Mouse (Mus musculus): ENCODE results near the gene Nr2f1. TPM values are rescaled to one million over a fixed set of nuclear protein-coding genes. Genes with fewer than 3 reads are reported as not detected.
"Not testable (repeated sequence)": the region's sequence is repeated elsewhere in the genome, so short reads cannot be mapped to it uniquely, and the experiment has no call there.

Nr2f1 gene
- 0.82 and 1.0 TPM in 2 replicates for polyA plus RNA-seq (2015; fragmentation: Nextera tagmentation; extraction: Ambion mirVana)

DNA sequence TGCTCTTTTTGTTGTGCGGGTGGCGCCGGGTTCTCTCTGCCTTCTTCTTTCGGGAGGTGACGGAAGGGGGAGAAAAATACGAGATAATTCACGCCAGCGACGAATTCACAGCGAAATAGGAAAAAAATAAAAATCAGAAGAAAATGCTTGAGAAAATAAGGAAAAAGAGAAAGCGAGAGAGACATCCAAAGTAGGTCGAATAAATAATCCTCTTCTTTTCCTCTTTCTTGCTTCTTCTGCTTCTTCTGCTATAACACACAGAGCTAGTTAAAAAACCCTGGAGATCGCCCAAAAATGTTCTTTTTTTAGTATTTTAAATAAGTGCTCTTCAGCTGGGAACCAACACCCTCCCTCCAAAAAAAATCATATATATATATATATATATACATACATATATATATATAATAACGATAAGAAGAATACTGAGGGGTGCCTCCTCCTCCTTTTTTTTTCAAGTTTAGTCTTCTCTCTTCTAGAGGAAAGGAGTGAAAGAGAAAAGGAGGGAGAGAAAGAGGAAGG is at the start of gene Nr2f1:
TSS of gene Nr2f1 (minus strand) at position 116 of the 519 bp plus-strand sequence.
- Histone ChIP-seq H3K4me1 (replicated peaks; ENCODE audit: control insufficient read depth, insufficient read depth, low read length) (no peaks in the 10 kb centered on the region), H3K4me3 (ENCODE audit: low read depth, low read length) (peak within 1 kb of the TSS; percentile 66), H3K9ac (ENCODE audit: low read depth, low read length) (peak within 1 kb of the TSS; percentile 51), H3K9me3 (ENCODE audit: control insufficient read depth) (no peaks in the 10 kb centered on the region), H3K36me3 (ENCODE audit: control insufficient read depth, insufficient read depth) (no peaks in the 10 kb centered on the region), H3K27me3 (replicated peaks; ENCODE audit: control insufficient read depth, insufficient read depth, low read length) (peaks cover 85% of the 10 kb centered on the region), H3K27ac (ENCODE audit: low read depth, low read length) (peak within 1 kb of the TSS; percentile 47), H3K4me2 (replicated peaks; ENCODE audit: low read depth) (peak within 1 kb of the TSS; percentile 86)
- ATAC-seq, result no peak
- WGBS, result under 1% methylated on average over 14 of the region's 14 CpGs
- TF ChIP-seq CTCF (IDR thresholded peaks at IDR 0.05; ENCODE audit: low read depth), result no peak

DNA sequence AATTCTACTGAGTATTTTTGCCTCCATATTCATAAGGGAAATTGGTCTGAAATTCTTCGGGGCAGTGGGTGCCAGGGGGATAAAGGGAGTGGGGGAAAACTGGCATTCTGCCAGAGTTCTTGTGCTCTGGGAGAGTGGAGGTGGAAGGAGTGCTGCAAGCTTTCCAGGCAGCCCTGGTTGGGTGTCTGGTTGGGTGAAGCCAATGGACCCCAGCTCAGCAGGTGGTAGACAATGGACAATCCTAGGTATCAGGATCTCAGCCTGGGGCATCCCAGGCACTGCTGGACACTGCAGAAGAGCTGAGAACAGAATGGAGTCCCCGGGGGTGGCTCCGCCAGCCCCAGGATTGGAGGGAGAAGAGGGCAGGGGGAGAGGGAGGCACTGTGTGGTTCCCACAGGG is 22.1 kb upstream of the Nr2f1 start:
- H3K9ac ChIP-seq (ENCODE audit: low read depth, low read length), result no peak overlapping the region
- no peak overlapping the region for H3K4me2 ChIP-seq (replicated peaks; ENCODE audit: low read depth)
- H3K36me3 ChIP-seq (ENCODE audit: control insufficient read depth, insufficient read depth), result no peaks in the 10 kb centered on the region
- no peak overlapping the region for H3K4me3 ChIP-seq (ENCODE audit: low read depth, low read length)
- ATAC-seq, result no peak
- no peak overlapping the region for H3K27ac ChIP-seq (ENCODE audit: low read depth, low read length)
- H3K27me3 ChIP-seq (replicated peaks; ENCODE audit: control insufficient read depth, insufficient read depth, low read length), result no peaks in the 10 kb centered on the region
- 90% methylated on average over 3 of the region's 3 CpGs for WGBS
- TF ChIP-seq CTCF (IDR thresholded peaks at IDR 0.05; ENCODE audit: low read depth), result no peak
- H3K9me3 ChIP-seq (ENCODE audit: control insufficient read depth), result no peaks in the 10 kb centered on the region
- H3K4me1 ChIP-seq (replicated peaks; ENCODE audit: control insufficient read depth, insufficient read depth, low read length), result no peaks in the 10 kb centered on the region

- not testable (repeated sequence) for H3K27ac ChIP-seq (ENCODE audit: low read depth, low read length); H3K4me2 ChIP-seq (replicated peaks; ENCODE audit: low read depth); H3K27me3 ChIP-seq (replicated peaks; ENCODE audit: control insufficient read depth, insufficient read depth, low read length); H3K4me3 ChIP-seq (ENCODE audit: low read depth, low read length); H3K9me3 ChIP-seq (ENCODE audit: control insufficient read depth); H3K4me1 ChIP-seq (replicated peaks; ENCODE audit: control insufficient read depth, insufficient read depth, low read length); H3K9ac ChIP-seq (ENCODE audit: low read depth, low read length); H3K36me3 ChIP-seq (ENCODE audit: control insufficient read depth, insufficient read depth); ATAC-seq
- WGBS, result 75% methylated on average over 6 of the region's 6 CpGs
Observed at GRCm38 (mm10) chr13:78220238-78220637, 20.7 kb upstream of the Nr2f1 start.

GRCm38 (mm10) chr13:78215223-78215622 is 15.7 kb upstream of the Nr2f1 start:
- Histone ChIP-seq H3K4me1 (replicated peaks; ENCODE audit: control insufficient read depth, insufficient read depth, low read length) (no peaks in the 10 kb centered on the region), H3K4me2 (replicated peaks; ENCODE audit: low read depth) (no peak overlapping the region), H3K36me3 (ENCODE audit: control insufficient read depth, insufficient read depth) (no peaks in the 10 kb centered on the region), H3K27ac (ENCODE audit: low read depth, low read length) (no peak overlapping the region), H3K4me3 (ENCODE audit: low read depth, low read length) (no peak overlapping the region), H3K27me3 (replicated peaks; ENCODE audit: control insufficient read depth, insufficient read depth, low read length) (peaks cover 24% of the 10 kb centered on the region), H3K9me3 (ENCODE audit: control insufficient read depth) (no peaks in the 10 kb centered on the region), H3K9ac (ENCODE audit: low read depth, low read length) (no peak overlapping the region)
- no peak for TF ChIP-seq CTCF (IDR thresholded peaks at IDR 0.05; ENCODE audit: low read depth)
- WGBS, result 48% methylated on average over 2 of the region's 2 CpGs
- ATAC-seq, result no peak

- Histone ChIP-seq H3K4me2 (replicated peaks; ENCODE audit: low read depth) (no peak overlapping the region), H3K27me3 (replicated peaks; ENCODE audit: control insufficient read depth, insufficient read depth, low read length) (peaks cover 43% of the 10 kb centered on the region), H3K4me1 (replicated peaks; ENCODE audit: control insufficient read depth, insufficient read depth, low read length) (no peaks in the 10 kb centered on the region), H3K9me3 (ENCODE audit: control insufficient read depth) (no peaks in the 10 kb centered on the region), H3K36me3 (ENCODE audit: control insufficient read depth, insufficient read depth) (no peaks in the 10 kb centered on the region), H3K9ac (ENCODE audit: low read depth, low read length) (no peak overlapping the region), H3K4me3 (ENCODE audit: low read depth, low read length) (no peak overlapping the region), H3K27ac (ENCODE audit: low read depth, low read length) (no peak overlapping the region)
- no peak for TF ChIP-seq CTCF (IDR thresholded peaks at IDR 0.05; ENCODE audit: low read depth)
- 53% methylated on average over 2 of the region's 2 CpGs for WGBS
- no peak for ATAC-seq
Observed at GRCm38 (mm10) chr13:78213155-78213554, 13.6 kb upstream of the Nr2f1 start.

GRCm38 (mm10) chr13:78212111-78212510 is 12.6 kb upstream of the Nr2f1 start:
- no peak overlapping the region for H3K4me2 ChIP-seq (replicated peaks; ENCODE audit: low read depth)
- H3K4me1 ChIP-seq (replicated peaks; ENCODE audit: control insufficient read depth, insufficient read depth, low read length), result no peaks in the 10 kb centered on the region
- no peak overlapping the region for H3K9ac ChIP-seq (ENCODE audit: low read depth, low read length)
- H3K27ac ChIP-seq (ENCODE audit: low read depth, low read length), result no peak overlapping the region
- H3K9me3 ChIP-seq (ENCODE audit: control insufficient read depth), result no peaks in the 10 kb centered on the region
- no peak for TF ChIP-seq CTCF (IDR thresholded peaks at IDR 0.05; ENCODE audit: low read depth)
- no peak for ATAC-seq
- no peaks in the 10 kb centered on the region for H3K36me3 ChIP-seq (ENCODE audit: control insufficient read depth, insufficient read depth)
- H3K4me3 ChIP-seq (ENCODE audit: low read depth, low read length), result no peak overlapping the region
- 35% methylated on average over 15 of the region's 15 CpGs for WGBS
- peaks cover 51% of the 10 kb centered on the region for H3K27me3 ChIP-seq (replicated peaks; ENCODE audit: control insufficient read depth, insufficient read depth, low read length)

All from intestine, postnatal 0 days (tissue).